Mouse (Mus musculus): ENCODE measurements around the gene Emcn. TPM values are rescaled to one million over a fixed set of nuclear protein-coding genes. Genes with fewer than 3 reads are reported as not detected.

Gene Emcn
- polyA plus RNA-seq, 1 experiment from 2014 or later, result 24.5 TPM

DNA sequence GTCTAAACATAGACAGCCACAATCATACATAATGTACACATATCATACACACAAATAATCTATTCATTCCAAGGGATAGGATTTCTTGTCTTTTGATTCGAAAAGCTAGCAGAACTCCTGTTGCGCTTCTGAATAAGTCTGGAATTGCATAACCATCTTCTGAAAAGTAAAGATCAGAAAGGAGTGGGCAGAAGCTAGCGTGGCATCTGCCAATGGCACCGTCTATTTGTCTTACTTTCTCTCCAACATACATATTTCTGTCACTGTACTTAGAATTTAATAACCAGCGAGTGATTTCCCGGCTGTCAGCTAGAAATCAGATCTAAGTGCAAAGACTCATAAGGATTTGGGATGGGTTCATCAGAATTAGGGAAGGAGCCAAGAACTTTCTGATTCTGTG, 88.6 kb downstream of the Emcn start:
- 93% methylated on average over 6 of the region's 6 CpGs for WGBS
- no peak for ATAC-seq (ENCODE audit: insufficient number of reproducible peaks, insufficient read depth, low FRiP score, low read depth)

DNA sequence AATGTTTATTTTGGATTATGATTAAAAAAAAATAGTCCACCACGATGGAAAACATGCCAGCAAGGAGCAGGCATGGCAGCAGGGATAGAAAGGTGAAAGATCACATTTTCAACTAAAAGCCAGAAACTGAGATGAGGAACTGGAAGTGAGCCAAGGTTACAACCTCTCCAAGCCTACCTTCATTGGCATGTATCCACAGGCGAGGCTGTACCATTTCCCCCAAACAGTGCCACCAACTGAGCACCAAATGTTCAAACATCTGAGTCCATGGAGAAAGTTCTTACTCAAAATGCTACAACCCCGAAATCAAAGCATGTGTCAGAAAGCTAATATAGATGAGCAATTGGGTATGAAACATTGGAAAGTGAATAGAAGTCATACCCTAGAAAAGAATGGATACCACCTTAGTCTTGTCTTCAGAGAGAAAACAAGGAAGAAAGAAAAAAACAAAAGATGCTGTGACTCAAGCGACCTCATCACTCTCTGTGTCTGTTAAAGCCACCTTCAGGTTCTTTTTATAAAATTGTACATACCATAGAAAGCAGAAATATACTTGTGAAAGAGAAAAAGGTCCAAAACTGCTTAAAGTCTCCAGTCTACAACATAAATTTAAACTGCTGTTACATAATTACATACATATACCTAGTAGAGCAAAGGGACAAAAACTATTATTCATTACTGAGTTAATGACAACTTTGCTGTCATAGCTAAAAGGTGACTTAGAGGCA, 124.2 kb downstream of the Emcn start:
- no peaks in the 10 kb centered on the region for H3K4me1 ChIP-seq (ENCODE audit: control insufficient read depth, insufficient read depth, low read length)
- ATAC-seq (ENCODE audit: insufficient number of reproducible peaks, insufficient read depth, low FRiP score, low read depth), result no peak
- 71% methylated on average over 4 of the region's 4 CpGs for WGBS

More for the DNA sequence above, 88.6 kb downstream of the Emcn start:
- Histone ChIP-seq H3K27me3 (ENCODE audit: control insufficient read depth, insufficient read depth, low read length) (no peaks in the 10 kb centered on the region), H3K4me1 (ENCODE audit: control insufficient read depth, insufficient read depth, low read length) (no peaks in the 10 kb centered on the region), H3K4me3 (ENCODE audit: low read depth, low read length) (no peak overlapping the region), H3K9ac (replicated peaks; ENCODE audit: low read depth, low read length) (no peak overlapping the region), H3K36me3 (ENCODE audit: control insufficient read depth, insufficient read depth, low read length) (no peaks in the 10 kb centered on the region), H3K9me3 (ENCODE audit: control insufficient read depth, low read depth, low read length) (no peaks in the 10 kb centered on the region), H3K27ac (ENCODE audit: low read length) (no peak overlapping the region), H3K4me2 (replicated peaks; ENCODE audit: low read depth, low read length) (no peak overlapping the region)

DNA sequence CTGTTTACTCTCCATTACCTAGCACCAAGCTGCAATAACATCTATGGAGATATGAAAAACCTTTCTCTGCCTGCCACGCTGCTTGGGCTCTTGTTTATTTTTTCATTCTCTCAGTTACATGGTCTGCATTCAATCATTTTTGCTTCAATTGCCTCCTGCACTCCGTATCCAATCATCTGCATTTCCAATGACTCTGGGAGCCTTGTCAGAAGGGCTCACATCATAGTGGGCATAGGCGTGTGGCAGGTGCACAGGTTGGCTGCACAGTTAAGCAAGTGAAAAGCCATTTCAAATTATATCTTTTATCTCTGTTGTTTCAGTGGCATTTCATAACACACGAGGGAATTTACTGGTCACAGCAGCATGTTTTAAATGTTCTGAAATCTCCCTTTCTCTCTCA, 125.1 kb downstream of the Emcn start:
- WGBS, result 59% methylated on average over 4 of the region's 4 CpGs

More for the DNA sequence above, 124.2 kb downstream of the Emcn start:
- H3K27ac ChIP-seq (ENCODE audit: low read length), result no peak overlapping the region
- H3K4me3 ChIP-seq (ENCODE audit: low read depth, low read length), result no peak overlapping the region
- no peak overlapping the region for H3K4me2 ChIP-seq (replicated peaks; ENCODE audit: low read depth, low read length)
- no peaks in the 10 kb centered on the region for H3K27me3 ChIP-seq (ENCODE audit: control insufficient read depth, insufficient read depth, low read length)
- no peaks in the 10 kb centered on the region for H3K36me3 ChIP-seq (ENCODE audit: control insufficient read depth, insufficient read depth, low read length)
- no peaks in the 10 kb centered on the region for H3K9me3 ChIP-seq (ENCODE audit: control insufficient read depth, low read depth, low read length)
- H3K9ac ChIP-seq (replicated peaks; ENCODE audit: low read depth, low read length), result no peak overlapping the region

DNA sequence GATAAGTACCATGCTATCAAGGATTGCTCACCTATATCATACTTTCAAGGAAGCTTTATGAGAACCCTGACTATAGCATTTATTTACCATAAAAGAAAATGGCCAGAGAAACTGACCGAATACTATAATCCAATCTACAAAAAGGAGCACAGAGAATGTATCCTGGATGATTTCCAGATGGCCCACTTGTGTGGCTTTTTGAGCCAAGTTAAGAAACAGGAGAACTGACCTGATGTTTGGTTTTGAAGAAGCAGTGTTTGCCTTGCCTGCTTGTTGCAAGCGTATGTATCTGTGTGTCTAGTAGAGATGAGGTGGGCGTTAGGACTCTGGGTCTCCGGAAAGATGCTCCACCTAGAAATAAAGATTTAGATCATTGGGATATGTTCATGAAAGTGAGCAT, 125.9 kb downstream of the Emcn start:
- WGBS, result 90% methylated on average over 4 of the region's 4 CpGs
- Histone ChIP-seq H3K4me2 (replicated peaks; ENCODE audit: low read depth, low read length) (no peak overlapping the region), H3K9me3 (ENCODE audit: control insufficient read depth, low read depth, low read length) (no peaks in the 10 kb centered on the region), H3K4me3 (ENCODE audit: low read depth, low read length) (no peak overlapping the region), H3K36me3 (ENCODE audit: control insufficient read depth, insufficient read depth, low read length) (no peaks in the 10 kb centered on the region), H3K9ac (replicated peaks; ENCODE audit: low read depth, low read length) (no peak overlapping the region), H3K27ac (ENCODE audit: low read length) (no peak overlapping the region), H3K27me3 (ENCODE audit: control insufficient read depth, insufficient read depth, low read length) (no peaks in the 10 kb centered on the region), H3K4me1 (ENCODE audit: control insufficient read depth, insufficient read depth, low read length) (no peaks in the 10 kb centered on the region)
- ATAC-seq (ENCODE audit: insufficient number of reproducible peaks, insufficient read depth, low FRiP score, low read depth), result no peak

More for the DNA sequence above, 125.1 kb downstream of the Emcn start:
- no peak for ATAC-seq (ENCODE audit: insufficient number of reproducible peaks, insufficient read depth, low FRiP score, low read depth)
- Histone ChIP-seq H3K4me3 (ENCODE audit: low read depth, low read length) (no peak overlapping the region), H3K27ac (ENCODE audit: low read length) (no peak overlapping the region), H3K4me2 (replicated peaks; ENCODE audit: low read depth, low read length) (no peak overlapping the region), H3K36me3 (ENCODE audit: control insufficient read depth, insufficient read depth, low read length) (no peaks in the 10 kb centered on the region), H3K9ac (replicated peaks; ENCODE audit: low read depth, low read length) (no peak overlapping the region), H3K9me3 (ENCODE audit: control insufficient read depth, low read depth, low read length) (no peaks in the 10 kb centered on the region), H3K27me3 (ENCODE audit: control insufficient read depth, insufficient read depth, low read length) (no peaks in the 10 kb centered on the region), H3K4me1 (ENCODE audit: control insufficient read depth, insufficient read depth, low read length) (no peaks in the 10 kb centered on the region)

DNA sequence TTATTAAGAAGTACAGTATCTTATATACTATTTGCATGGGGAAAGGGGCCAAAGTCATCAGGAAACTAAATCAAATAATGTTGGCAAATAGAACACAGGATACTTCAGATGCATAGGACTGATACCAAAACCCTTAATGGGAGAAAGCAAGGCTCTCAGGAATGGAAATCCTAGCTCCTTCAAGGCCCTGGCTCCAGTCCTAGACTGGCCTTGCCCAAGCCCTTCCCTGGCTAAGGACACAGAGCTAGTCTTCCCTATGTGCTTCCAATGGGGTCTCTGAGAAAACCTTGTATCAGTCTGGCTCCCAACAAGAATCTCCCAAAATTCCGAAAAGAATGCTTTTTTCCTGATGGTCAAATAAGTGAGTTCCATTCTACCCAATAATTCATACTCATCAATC, 126.5 kb downstream of the Emcn start:
- H3K4me2 ChIP-seq (replicated peaks; ENCODE audit: low read depth, low read length), result no peak overlapping the region
- H3K9me3 ChIP-seq (ENCODE audit: control insufficient read depth, low read depth, low read length), result no peaks in the 10 kb centered on the region
- no peaks in the 10 kb centered on the region for H3K27me3 ChIP-seq (ENCODE audit: control insufficient read depth, insufficient read depth, low read length)
- H3K27ac ChIP-seq (ENCODE audit: low read length), result no peak overlapping the region
- no peak overlapping the region for H3K9ac ChIP-seq (replicated peaks; ENCODE audit: low read depth, low read length)
- H3K4me1 ChIP-seq (ENCODE audit: control insufficient read depth, insufficient read depth, low read length), result no peaks in the 10 kb centered on the region
- H3K36me3 ChIP-seq (ENCODE audit: control insufficient read depth, insufficient read depth, low read length), result no peaks in the 10 kb centered on the region
- no peak for ATAC-seq (ENCODE audit: insufficient number of reproducible peaks, insufficient read depth, low FRiP score, low read depth)
- 94% methylated on average over 1 of the region's 1 CpGs for WGBS
- no peak overlapping the region for H3K4me3 ChIP-seq (ENCODE audit: low read depth, low read length)

DNA sequence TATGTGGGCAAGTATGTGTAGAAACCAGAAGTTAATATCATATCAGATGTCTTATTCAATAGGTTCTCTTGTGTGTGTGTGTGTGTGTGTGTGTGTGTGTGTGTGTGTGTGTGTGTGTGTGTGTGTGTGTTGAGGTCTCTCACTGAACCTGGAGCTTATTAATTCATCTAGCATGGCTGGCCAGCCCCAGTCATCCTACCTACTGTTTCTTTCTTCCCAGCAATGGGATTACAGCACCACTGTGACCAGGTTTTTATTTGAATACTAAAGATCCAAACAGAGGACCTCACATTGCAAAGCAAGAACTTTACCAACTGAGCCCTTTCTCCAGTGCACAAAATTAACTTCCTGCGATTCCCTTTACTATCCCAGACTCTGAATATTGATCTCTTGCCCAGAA, 131.3 kb downstream of the Emcn start:
- WGBS, result 84% methylated on average over 1 of the region's 1 CpGs

DNA sequence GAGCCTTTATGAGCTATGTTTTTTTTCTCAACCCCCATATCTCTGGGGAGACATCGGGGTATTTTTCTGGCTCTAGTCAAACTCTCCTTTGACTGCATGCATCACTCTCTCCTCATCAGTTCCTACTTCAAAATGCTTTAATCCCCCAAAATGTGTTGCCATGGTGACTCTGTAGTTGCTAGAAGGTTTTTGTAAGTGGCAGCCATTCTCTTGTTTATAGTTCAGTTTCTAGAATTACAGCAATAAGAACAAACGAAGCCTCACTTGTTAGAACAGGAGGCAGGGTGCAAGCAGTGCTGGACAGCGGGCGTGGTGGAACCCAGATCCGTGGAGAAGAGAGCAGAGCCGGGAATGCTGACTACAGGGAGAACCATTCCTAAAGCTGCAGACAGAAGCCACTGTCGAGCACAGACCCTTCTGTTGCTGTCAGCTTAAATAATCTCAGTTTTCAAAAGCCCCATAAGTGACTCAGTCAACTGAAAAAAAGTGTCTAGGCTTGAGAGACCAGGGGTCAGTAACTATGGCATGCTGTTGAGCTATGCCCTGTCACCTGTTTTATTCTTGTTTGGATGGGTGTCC, 139.0 kb downstream of the Emcn start:
- Histone ChIP-seq H3K4me2 (replicated peaks; ENCODE audit: low read depth, low read length) (no peak overlapping the region), H3K9ac (replicated peaks; ENCODE audit: low read depth, low read length) (no peak overlapping the region), H3K36me3 (ENCODE audit: control insufficient read depth, insufficient read depth, low read length) (no peaks in the 10 kb centered on the region), H3K4me1 (ENCODE audit: control insufficient read depth, insufficient read depth, low read length) (0 out of 2 replicates have a peak, but pooled peaks cover 3% of the 10 kb centered on the region), H3K27ac (ENCODE audit: low read length) (no peak overlapping the region), H3K4me3 (ENCODE audit: low read depth, low read length) (no peak overlapping the region), H3K27me3 (ENCODE audit: control insufficient read depth, insufficient read depth, low read length) (no peaks in the 10 kb centered on the region), H3K9me3 (ENCODE audit: control insufficient read depth, low read depth, low read length) (no peaks in the 10 kb centered on the region)
- 52% methylated on average over 7 of the region's 7 CpGs for WGBS
- no peak for ATAC-seq (ENCODE audit: insufficient number of reproducible peaks, insufficient read depth, low FRiP score, low read depth)

More for the DNA sequence above, 131.3 kb downstream of the Emcn start:
- Histone ChIP-seq H3K4me3 (ENCODE audit: low read depth, low read length) (no peak overlapping the region), H3K27me3 (ENCODE audit: control insufficient read depth, insufficient read depth, low read length) (no peaks in the 10 kb centered on the region), H3K9me3 (ENCODE audit: control insufficient read depth, low read depth, low read length) (no peaks in the 10 kb centered on the region), H3K4me1 (ENCODE audit: control insufficient read depth, insufficient read depth, low read length) (no peaks in the 10 kb centered on the region), H3K4me2 (replicated peaks; ENCODE audit: low read depth, low read length) (no peak overlapping the region), H3K9ac (replicated peaks; ENCODE audit: low read depth, low read length) (no peak overlapping the region), H3K27ac (ENCODE audit: low read length) (no peak overlapping the region), H3K36me3 (ENCODE audit: control insufficient read depth, insufficient read depth, low read length) (no peaks in the 10 kb centered on the region)
- ATAC-seq (ENCODE audit: insufficient number of reproducible peaks, insufficient read depth, low FRiP score, low read depth), result no peak

DNA sequence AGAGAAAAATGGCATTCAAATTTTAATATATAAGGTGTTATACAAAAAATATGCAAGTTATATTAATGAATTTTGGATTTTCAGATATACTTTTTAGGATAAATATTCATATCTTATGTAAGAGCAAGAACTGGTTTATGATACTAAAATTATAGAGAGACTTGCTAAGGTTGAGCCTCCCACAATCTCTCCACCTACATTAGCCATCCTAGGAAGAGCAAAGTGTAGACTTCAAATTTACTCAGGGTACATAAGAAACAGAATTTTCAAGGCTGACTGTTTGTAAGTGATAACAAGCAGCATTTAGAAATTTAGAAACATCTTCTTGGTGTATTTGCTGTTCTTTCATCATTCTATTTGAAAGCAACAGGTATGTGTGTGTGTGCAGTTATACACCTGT, 140.3 kb downstream of the Emcn start:
- no peak for ATAC-seq (ENCODE audit: insufficient number of reproducible peaks, insufficient read depth, low FRiP score, low read depth)
- no peak overlapping the region for H3K4me3 ChIP-seq (ENCODE audit: low read depth, low read length)
- H3K27me3 ChIP-seq (ENCODE audit: control insufficient read depth, insufficient read depth, low read length), result no peaks in the 10 kb centered on the region
- 0 out of 2 replicates have a peak, but pooled peaks cover 3% of the 10 kb centered on the region for H3K4me1 ChIP-seq (ENCODE audit: control insufficient read depth, insufficient read depth, low read length)
- H3K9me3 ChIP-seq (ENCODE audit: control insufficient read depth, low read depth, low read length), result no peaks in the 10 kb centered on the region
- H3K27ac ChIP-seq (ENCODE audit: low read length), result no peak overlapping the region
- no peak overlapping the region for H3K9ac ChIP-seq (replicated peaks; ENCODE audit: low read depth, low read length)
- H3K36me3 ChIP-seq (ENCODE audit: control insufficient read depth, insufficient read depth, low read length), result no peaks in the 10 kb centered on the region
- no peak overlapping the region for H3K4me2 ChIP-seq (replicated peaks; ENCODE audit: low read depth, low read length)
